Mouse (Mus musculus) c-Kit-positive CD71-positive TER-119-negative erythroid progenitor cells, embryonic 14.5 days (primary cell): ENCODE measurements at regions not wholly inside any gene's neighbourhood (a gene's known extent, or its start where the extent isn't known, plus 50 kb on each side); places are given as distances from the start of the nearest gene placed in this dataset.
"Not testable (repeated sequence)": the region's sequence is repeated elsewhere in the genome, so short reads cannot be mapped to it uniquely, and the experiment has no call there.

Experiments used
- DNase-seq: peaks from one replicate; pipeline ENCODE4 v3.0.0-alpha.2; 2013; ENCODE audit warnings: low read depth

GRCm38 (mm10) chr6:37748296-37748980 is 122.2 kb upstream of the Trim24 start:
- no peak for DNase-seq

GRCm38 (mm10) chr6:37749016-37749415 is 121.6 kb upstream of the Trim24 start:
- no peak for DNase-seq

DNA sequence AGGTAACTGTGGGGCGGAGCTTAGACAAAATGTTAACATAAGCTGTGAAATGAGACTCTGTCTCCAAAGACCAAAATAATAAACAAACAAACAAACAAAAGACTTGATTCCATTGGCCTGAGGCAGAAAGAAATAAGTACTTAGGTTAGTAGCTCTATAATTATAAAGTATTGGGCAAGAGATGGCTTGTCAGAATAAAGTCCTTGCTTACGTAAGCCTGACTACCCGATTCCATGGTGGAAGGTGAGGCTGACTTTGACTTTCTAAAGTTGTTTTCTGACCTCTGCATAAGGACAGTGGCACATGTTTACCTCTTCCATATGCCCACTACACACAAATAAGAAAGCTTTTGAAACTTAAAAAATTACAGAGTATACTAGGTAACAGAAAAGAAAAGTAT is 120.3 kb upstream of the Trim24 start:
- DNase-seq, result no peak

DNA sequence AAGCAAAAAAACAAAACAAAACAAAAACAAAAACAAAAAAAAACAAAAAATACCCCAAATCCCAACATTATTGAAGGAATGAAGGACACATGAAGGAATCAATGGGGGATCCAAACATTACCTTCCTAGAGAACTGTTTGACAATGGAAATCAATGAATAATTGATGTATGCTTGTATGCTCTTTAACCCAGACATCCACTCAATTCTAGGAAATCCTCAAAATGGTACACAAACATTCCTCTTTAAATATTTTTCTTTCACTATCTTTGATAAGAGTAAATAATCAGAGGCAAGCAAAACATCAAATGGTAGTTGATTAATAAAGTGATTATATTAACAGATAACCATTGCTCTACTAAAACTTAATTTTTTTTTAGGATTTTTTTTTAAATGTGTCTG is 118.9 kb upstream of the Trim24 start:
- DNase-seq, result no peak

- DNase-seq, result not testable (repeated sequence)
These were observed 109.6 kb upstream of the Trim24 start for GRCm38 (mm10) chr6:37761003-37761402.

- no peak for DNase-seq
These were observed 107.6 kb upstream of the Trim24 start for GRCm38 (mm10) chr6:37763036-37763435.

DNA sequence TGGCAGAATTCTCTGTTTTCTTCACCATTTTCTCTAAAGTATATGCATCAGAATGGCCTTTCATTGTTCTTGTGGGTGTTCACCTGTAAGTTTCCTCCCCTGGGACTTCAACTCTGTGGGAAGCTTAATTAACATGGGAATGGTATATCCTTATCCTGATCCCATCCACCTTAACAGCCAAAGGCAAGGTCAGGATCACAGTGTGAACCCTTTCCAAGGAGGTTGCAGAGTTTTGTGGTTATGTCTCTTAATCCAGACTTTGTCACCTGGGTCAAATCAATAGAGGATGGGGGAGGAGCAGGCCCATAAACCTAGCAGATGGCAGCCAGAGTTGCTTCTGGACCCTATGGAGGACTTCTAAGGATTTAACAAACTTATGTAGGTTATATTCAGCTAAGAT is 102.9 kb upstream of the Trim24 start:
- no peak for DNase-seq

DNA sequence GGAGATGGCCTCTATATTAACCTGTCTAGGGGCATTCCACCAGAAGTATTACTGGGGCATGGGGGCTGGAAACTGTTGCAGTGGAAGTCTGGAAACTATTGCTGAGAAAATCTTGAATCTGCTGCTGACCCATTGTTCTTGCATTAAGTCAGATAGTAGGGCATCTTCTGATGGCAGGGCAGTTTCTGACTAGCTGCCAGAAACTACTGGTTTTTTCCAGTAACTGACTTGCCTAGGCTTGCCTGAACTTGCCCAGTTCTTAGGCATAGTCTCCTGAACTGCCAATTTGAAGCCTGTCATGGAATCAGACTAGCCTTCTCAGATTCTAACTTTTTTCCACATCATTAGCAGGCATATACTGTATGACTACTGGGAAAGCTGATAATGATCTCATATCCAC is 97.3 kb upstream of the Trim24 start:
- no peak for DNase-seq

DNA sequence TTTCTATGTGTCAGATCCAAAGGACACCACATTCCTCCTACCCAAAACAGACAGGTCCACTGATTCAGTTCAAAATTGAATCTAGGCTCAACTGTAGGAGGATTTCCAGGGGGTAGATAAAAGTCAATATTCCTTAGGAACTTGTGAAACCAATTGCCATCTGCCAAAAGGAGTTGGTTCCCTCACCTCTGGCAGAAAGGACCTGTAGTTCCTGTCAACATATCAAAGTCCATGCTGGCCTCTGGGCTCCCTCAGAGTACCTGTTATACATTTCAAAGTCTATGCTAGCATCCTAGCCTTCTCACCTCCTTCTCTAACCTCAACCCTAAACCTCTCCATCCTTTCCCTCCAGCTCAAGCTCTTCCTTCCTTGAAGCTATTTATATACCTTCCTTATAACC is 95.5 kb upstream of the Trim24 start:
- no peak for DNase-seq

GRCm38 (mm10) chr6:37779893-37780292 is 90.7 kb upstream of the Trim24 start:
- no peak for DNase-seq

DNA sequence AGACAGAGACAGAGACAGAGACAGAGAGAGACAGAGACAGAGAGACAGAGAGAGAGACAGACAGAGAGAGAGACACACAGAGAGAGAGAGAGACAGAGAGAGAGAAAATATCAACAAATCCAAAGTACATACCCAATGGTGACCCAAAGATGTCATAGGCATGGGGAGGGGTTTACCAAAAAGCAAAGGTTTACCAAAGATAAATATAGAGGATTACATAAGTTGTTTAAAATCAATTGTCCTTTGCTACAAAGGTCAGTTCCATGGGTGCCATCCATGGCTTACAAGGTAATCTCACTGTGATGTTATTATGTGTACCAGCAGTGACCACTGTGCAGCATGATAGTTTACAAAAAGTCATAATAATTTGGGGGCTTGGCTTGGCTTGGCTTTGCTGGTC is 88.7 kb upstream of the Trim24 start:
- DNase-seq, result no peak

DNA sequence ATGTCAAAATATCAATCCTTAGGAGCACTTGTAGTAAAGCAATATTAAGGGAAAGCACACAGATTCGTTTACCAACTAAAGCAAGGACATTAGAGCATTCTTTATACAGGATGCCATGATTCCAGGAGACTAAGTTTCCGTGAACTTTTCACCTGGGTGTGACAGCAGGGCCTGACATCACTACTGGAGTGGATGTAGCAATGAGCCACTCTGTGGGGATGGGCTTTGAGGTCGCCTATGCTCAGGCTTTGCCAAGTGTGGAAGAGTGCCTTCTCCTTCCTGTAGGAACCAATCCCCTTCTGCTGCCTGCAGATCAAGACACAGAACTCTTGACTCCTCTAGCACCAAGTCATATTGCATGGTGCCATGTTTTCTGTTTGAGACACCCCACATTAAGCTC is 85.3 kb upstream of the Trim24 start:
- DNase-seq, result not testable (repeated sequence)

GRCm38 (mm10) chr6:37785741-37786140 is 84.9 kb upstream of the Trim24 start:
- DNase-seq, result no peak

DNA sequence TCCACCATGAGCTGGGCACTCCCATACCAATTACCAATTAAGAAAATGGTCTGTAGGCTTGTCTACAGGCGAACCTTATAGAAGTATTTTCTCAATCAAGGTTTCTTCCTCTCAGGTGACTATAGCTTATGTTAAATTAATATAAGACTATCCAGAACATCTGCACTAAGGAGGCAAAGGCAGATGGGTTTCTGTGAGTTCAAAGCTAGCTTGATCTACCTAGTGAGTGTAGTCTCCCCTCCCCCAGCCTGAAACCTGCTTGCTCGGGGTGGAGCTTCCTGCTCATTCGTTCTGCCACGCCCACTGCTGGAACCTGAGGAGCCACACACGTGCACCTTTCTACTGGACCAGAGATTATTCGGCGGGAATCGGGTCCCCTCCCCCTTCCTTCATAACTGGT is 82.8 kb upstream of the Trim24 start:
- DNase-seq, result not testable (repeated sequence)

- DNase-seq, result no peak
These were observed 79.7 kb upstream of the Trim24 start for GRCm38 (mm10) chr6:37790878-37791277.

DNA sequence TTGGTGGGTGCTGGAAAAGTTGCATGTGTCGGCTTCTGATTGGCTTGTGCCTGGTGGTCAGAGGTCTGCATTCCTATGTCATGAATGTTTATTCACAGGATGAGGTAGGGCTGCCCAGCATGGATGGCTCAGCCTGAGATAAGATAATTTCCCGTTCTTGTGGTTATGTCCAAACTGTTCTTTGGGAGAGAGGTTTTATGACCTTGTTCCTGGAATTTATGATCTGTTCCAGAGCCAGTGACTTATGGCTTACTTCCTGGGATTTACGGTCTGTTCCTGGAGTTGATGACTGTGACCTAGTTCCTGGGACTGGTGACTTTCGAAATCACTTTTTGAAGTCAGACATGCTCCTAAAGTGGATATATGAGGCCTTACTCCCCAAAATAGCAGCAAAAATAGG is 76.4 kb upstream of the Trim24 start:
- no peak for DNase-seq

GRCm38 (mm10) chr6:37795001-37795400 is 75.6 kb upstream of the Trim24 start:
- no peak for DNase-seq

DNA sequence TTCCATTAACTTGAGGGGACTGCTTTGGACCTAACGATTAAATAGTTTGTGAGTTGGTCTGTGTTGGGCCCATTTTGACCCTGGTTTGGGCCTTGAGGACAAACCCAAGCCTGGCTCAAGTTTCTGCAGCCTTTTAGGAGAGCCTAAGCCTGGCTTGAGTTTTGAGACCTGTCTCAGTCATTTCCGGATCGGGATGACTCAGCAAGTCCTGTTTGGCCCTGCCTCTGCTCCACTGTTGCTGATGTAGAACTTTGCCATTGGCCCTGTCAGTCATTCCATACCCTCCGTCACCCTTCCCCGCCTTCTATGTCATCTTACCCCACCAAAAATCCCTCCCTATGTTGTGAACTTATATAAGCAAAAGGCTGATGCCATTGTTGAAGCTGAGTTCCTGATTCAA is 67.4 kb upstream of the Trim24 start:
- no peak for DNase-seq

DNA sequence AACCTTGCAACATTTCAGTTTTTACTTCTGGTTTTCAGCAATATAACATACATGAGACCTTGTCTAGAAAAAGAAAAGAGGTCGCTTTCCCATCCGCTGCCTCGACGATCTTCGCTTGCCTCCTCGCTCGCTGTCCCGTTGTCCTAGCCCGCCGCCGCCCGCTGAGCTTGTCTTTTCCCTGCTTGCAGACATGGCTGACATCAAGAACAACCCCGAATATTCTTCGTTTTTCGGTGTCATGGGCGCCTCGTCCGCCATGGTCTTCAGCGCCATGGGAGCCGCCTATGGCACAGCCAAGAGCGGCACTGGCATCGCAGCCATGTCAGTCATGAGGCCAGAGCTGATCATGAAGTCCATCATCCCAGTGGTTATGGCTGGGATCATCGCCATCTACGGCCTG is 64.7 kb upstream of the Trim24 start:
- DNase-seq, result not testable (repeated sequence)

- not testable (repeated sequence) for DNase-seq
These were observed 64.0 kb upstream of the Trim24 start for GRCm38 (mm10) chr6:37806529-37807191.

DNA sequence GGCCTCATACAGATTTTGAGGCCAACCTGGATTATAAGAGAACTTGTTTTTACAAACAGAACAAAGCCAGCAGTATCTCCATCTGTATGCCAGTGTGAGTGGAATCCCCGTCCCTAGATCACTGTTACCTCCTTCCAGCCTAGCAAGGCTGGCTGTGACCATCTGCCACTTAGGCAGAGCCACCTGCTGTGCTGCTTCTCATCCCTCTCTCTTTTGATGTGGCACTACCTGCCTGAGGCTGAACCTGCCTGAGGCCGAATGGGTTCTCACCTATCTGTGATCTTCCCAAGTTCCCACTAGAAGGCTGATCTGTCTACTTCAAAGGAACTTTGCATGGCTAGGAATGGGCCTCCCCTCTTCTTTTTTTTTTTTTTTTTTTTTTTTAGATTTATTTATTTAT is 55.4 kb upstream of the Trim24 start:
- DNase-seq, result not testable (repeated sequence)
